Mouse (Mus musculus) ZHBTc4 (cell line): ENCODE data around the gene Ugt1a6b.
"Not testable (repeated sequence)": the region's sequence is repeated elsewhere in the genome, so short reads cannot be mapped to it uniquely, and the experiment has no call there.

Experiments used
- DNase-seq: peaks from one replicate; pipeline ENCODE4 v3.0.0-alpha.2; 2011; ENCODE audit warnings: low read depth, low spot score

Gene Ugt1a6b

DNA sequence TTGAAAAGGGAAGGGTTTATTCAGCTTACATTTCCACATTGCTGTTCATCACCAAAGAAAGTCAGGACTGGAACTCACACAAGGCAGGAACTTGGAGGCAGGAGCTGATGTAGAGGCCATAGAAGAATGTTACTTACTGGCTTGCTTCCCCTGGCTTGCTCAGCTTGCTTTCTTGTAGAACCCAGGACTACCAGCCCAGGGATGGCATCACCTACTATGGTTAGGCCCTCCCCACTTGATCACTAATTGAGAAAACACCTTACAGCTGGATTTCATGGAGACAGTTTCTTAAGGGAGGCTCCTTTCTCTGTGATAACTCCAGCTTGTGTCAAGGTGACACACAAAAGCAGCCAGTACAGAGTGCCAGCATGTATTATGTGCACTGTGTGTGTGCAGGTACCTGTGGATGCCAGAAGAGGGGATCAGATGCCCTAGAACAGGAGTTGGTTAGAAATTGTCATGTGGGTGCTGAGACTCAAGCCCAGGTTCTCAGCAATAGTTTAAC is 120.0 kb downstream of the Ugt1a6b start:
- DNase-seq, result not testable (repeated sequence)

DNA sequence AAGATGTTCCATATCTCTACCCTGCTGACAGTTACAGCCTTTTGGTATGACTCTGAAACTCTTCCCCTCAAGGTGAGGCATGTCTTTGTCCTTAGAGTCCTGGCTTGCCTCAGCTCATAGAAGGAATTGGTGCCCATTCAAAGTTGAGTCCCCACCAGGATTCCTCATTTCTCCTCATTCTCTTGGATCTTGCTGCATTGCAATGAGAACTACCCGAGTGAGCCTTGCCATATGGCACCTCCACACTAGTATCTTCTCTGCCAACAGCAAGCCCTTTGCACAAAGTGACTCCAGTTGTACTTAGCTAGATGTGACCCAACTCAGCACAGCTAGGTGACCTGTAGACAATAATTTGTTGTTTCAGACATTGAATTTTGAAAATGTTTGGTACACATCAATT is 120.5 kb downstream of the Ugt1a6b start:
- DNase-seq, result no peak

DNA sequence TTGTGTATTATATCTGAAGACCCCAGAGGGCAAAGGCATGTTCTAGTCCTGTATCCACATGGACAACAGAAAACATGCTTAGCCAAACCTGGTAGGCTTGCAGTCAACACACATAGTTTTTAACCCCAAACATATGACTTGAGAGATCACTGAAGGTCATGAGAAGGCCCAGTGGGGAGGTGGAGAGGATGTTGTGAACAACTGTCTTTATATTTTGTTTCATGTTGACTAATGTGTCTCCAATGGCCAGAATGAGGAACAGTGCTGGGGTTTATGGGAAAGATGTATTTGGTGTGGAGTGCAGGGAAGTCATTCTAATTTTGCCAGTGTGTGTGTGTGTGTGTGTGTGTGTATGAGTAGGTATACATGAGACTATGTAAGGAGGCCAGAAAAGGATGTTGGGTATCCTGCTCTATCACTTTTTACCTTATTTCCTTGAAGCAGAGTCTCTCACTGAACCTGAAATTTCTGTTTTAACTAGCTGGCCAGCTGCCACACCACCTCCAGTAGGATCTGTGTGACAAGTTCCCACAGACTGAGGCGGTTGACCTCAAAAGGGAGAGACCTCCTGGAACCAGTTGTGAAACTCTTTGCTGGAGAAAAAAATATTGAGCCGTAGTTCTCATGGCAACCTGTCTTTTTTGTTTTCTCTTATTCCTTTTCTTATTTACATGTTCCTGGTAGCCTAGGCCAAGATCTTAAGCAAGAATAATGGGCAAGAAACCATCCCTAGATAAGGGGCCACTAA is 121.2 kb downstream of the Ugt1a6b start:
- no peak for DNase-seq

DNA sequence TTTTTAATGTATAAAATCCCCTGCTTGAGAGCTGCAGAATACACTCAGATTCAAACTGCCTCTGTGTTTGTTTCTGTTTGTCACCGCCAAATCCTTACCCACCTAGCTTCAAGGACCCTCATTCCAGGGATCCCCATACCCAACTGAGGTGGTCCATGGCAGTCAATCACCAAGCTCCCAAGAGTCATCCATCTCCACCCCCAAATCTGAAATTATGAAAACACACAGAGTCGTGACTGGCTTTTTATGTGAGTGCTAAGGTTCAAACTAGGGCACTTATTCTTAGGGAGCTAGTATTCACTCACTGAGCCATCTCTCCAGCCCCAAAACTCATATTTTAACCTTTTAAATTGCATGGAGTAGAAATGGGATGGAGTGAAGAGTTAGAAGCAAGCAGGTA is 122.2 kb downstream of the Ugt1a6b start:
- not testable (repeated sequence) for DNase-seq

DNA sequence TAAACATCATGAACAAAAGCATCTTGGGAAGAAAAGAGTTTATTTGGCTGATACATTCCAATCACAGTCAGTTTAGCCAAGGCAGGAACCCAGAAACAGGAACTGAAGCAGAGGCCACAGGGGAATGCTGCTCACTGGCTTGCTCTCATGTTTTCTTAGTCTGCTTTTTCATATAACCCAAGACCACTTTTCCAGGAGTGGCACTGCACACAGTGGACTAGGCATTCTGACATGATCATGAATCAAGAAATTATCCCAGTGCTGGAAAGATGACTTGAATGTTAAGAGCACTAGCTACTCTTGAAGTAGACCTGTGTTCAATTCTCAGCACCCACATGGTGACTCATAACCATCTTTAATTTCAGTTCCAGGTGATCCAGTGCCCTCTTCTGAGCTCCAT is 122.7 kb downstream of the Ugt1a6b start:
- no peak for DNase-seq

DNA sequence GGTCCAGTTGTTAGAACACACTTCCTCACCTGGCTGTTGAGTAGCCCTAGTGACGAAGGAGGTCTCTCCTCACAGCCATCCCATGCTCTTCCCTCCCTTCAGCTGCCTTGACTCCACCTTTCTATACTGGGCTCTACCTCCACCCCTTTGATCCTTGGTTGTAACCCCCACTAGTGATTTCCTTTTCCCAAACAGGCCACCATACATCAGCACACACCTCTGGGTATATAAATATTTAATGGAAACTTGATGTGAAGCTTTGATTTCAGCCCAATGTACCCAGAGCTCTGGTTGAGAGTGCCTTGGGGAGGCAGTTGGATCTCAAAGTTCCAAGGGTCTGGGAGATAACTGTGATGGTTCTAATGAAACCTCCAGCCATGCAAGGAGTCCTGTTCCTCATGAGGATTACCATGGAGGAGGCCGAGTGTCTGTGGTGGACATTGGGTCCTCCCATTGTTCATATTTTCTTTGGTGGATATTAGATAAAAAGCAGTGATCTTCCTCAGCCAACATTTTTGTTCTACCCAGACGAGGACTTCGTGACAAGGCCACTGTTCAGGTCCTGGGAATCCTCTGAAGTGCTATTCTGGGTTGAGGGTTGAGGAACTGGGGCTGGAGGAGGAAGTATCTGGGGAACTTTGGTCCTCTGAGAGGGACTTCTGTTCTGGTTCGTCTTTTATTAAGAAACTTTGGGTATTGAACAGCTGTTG is 123.8 kb downstream of the Ugt1a6b start, which contains the start of gene Mroh2a:
Gene Mroh2a (plus strand): TSS at position 317 of the 710 bp plus-strand sequence.
- DNase-seq, result no peak

DNA sequence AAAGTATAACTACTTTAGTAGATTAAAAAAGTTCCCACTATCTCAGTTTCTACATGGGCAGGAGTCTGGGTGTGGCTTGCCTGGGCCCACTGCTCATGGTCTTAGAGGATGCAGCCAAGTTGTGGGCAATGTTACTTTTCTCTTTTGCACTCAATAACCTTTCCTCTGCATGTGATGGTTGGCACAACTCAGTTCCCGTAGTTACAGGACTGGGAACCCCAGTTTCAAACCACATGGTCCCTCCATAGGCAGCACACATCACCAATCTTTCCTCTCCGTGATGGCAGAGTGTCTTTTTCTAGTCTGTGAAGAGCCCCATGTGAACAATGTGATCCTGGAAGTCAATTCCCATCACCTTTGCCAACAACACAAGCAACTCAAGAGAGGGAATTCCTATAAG is 124.4 kb downstream of the Ugt1a6b start:
- DNase-seq, result no peak

DNA sequence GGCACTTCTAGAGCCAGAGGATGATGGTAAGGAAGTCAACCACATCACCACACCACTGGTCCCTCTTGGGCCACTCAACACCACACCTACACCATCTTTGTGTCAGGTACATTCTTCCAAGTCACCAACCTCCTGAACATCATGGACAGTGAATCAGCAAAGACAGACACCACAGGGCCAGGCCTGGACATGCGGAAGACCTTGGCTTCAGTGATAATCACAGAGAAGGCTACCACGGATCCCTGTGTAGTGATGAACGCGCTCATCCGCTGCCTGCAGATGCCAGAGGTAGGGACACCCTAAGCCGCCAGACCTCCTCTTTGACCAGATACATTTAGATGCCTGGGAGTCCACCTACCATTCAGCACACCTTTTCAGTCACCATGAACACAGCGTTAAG is 125.1 kb downstream of the Ugt1a6b start:
- DNase-seq, result no peak

DNA sequence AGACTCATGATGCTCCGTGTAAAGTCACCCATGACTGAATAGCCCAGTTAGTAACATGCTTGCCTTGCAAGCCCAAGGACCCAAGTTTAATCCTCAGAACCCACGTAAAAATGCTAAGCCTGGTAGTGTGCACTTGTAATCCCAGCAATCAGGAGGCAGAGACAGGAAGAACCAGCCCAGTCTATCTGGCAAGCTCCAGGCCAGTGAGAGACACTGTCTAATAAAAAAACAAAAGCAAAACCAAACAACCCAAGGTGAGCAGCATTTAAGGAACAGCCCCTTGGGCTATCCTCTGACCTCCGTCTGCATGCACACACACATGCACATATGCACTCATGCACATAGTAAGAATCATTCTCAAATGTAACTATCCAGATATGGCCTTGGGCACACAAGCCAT is 126.5 kb downstream of the Ugt1a6b start:
- no peak for DNase-seq

DNA sequence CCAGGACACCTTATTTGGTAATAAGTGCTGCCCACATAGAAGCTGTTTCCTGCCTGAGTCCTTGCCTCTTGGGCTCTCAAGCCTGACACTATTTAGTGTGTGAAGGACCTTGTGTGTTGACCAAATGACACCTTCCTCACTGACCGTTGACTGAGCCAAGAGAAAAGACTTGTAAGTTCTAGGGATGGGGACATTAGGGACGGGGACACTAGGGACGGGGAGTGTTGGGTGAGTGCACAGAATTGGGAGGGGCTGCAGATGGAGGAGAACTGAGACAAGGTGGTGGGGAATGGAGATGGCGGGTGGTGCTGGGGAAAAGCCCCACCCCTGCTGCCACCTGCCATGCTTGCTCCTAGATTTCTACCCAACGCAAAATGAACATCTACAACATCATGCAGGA is 126.9 kb downstream of the Ugt1a6b start:
- no peak for DNase-seq

DNA sequence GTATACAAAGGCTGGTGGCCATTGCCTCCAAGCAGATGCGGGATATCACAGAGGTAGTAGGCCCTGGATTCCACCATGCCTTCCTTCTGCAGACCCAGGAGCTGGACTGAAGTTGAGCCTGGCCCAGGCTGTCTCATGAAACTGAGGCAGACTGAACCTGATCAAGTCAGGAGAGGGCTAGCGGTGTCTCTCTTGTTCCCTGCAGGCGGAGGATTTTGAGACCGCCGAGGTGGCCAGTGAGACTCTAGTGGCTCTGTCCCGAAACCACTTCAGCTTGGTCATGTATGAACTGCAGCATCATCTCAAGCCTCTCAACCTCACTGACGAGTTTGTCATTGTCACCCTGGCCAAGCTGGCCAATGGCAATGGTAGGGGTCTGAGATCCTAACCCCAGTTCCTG is 127.4 kb downstream of the Ugt1a6b start:
- no peak for DNase-seq

DNA sequence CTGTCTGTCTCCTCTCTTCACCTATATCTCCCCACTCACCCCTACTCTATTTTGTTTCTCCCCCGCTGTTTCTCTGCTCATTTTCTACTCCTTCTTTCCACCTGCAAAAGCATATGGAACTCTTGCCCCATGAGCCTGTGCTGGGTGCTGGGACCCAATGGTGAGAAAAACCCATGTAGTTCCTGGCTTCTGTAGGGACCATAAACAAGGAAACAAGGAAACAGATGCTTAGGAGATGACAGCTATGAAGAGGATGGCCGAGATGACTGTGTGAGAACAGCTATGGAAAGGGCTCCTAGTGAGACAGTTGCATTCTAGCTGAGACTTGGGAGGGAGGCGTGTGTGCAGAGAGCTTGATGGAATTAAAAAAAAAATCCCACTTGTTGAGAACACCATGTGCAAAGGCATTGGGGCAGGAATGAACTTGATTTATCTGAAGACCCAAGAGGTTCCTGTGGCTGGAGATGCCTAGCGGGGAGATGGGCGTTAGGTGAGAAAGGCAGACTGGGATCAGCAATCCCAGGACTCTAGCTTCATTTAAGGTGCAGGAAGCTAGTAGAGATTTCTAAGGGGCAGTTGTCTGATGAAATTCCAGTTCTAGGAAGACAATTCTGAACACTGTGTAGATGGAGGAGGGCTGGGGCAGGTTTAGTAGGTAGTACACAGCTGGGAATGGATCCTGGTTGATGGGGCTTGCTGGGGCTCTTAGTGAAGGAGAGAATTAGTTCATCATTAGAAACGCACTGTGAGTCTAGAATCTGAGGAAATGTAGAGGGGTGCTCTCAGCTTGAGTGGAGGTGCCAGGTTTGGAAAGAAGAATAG is 128.1 kb downstream of the Ugt1a6b start:
- no peak for DNase-seq

DNA sequence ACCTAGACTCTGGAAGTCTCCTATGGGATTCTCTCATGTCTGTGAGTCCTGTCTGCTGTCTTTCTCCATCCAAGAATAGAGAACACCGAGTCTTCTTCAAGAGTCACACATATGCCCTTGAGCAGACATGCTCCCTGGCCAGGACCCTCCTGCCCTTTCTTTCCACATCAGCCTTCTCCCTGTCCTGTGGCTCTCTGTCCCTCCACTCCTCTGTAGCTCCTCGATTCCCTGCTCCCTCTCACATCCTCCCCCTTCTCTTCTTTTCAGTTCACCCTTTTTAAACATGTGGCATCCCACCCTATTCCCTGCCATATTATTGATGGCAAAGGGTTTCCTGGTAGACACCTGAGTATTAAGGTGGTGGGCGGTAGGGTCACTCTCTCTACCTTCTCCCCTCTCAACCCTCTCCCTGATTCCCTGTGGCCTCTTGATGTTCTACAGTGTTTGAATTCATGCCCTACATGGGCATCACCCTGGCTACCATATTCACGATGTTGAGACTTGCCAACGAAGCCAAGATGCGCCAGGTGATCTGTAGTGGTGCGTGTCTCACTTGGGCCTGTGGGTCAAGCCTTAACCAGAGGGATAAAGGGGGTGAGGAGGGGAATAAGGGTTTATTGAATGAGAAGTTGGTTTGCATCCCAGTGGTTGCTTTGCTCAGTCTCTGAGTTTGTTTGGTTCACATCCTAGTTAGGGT is 128.9 kb downstream of the Ugt1a6b start:
- no peak for DNase-seq

DNA sequence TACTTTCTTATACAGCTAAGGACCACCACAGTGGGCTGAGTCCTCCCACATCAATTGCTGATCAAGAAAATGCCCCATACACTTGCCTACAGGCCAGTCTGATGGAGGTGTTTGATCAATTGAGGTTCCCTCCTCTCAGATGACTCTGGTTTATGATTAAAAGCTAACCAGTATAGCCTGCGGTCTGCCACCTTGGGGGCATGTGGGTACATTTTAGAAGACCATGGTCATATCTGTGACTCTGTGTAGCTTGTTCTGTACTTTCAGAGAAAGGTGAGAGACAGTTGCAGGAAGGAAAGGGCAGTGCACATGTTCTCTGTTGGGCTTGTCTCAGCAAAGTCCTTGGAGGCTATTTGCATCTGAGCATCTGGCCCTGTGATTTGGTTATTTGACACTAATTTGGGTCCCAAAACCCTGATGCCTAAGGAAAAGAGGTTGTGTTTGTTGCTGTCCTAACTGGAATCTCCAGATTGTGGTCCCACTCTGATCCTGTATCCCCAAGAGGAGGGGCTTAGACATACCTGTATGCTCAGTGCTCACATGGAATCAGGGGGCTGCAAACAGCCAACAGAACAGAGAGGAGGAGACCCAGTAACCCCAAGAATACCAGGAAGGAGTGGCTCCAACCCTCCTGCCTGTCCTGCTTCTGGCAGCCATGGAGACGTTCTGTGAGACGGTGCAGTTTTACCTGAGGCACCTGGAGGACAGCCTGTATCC is 129.8 kb downstream of the Ugt1a6b start:
- no peak for DNase-seq

DNA sequence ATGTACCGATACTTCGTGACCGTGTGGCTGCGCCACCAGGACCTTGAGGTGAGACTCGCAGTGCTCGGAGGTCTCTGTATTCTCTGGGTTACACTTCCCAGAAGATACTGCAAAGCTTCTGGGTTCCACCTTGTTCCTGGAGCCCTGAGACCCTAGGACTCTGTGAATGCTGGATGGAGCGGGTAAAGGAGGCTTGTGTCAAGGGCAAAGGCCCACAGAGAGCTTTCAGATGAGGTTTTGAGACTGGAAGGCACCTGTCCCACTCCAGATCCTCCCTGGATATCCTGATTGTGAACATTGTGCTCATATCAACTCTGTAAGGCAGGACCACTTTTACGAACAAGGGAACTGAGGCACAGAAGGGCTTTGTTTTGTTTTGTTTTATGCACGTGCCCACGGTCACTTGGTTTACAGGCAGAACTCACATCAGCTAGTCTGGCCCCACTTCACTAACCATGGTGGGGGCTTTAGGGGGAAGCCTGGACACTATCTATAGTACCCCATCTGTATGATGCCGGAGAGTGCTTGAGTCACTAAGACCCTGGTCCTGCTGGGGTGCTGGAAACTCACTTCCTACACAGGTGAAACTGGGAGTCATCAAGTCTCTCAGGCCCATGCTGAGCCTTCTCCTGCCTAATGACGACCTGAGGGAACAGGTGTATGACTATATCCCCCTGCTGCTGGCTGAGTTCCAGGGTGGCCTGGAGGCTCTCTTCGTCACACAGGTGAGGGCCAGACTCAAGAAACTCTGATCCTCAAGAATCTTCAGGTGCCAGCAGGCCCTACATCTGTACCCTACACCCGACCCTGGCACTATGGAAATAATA is 130.6 kb downstream of the Ugt1a6b start:
- no peak for DNase-seq

DNA sequence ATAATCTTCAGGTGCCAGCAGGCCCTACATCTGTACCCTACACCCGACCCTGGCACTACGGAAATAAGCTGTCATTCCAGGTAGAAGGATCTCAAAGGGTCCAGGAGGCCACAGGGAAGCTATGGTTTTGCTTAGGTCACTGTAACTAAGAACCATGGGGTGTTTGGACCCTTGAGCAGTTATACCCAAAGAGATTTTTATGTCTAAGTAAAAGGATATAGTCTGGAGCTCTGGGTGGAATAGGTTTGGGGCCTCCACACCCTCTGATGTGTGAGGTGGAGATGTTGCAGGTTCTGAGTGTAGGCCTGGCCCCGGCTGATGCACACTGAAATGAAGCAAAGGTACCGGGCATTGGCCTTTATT is 131.2 kb downstream of the Ugt1a6b start:
- DNase-seq, result no peak

DNA sequence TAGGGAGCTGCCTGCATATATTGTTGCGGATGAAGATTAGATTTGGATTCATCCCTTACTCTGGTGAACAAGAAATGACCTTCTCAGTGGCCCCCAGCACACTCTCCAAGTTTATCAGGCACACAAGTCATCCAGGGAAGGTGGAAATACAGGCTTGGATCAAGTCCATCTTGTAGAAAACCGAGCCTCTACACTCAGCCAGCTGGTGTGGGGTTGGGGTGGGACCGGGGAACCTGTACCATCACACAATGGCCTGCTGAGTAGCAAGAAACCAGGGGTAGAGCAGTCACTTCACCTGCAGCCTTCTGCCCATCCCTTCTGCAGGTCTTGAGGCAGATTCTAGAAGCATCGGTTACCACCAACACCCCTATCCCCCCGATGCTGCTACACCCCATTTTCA is 131.6 kb downstream of the Ugt1a6b start:
- DNase-seq, result no peak

DNA sequence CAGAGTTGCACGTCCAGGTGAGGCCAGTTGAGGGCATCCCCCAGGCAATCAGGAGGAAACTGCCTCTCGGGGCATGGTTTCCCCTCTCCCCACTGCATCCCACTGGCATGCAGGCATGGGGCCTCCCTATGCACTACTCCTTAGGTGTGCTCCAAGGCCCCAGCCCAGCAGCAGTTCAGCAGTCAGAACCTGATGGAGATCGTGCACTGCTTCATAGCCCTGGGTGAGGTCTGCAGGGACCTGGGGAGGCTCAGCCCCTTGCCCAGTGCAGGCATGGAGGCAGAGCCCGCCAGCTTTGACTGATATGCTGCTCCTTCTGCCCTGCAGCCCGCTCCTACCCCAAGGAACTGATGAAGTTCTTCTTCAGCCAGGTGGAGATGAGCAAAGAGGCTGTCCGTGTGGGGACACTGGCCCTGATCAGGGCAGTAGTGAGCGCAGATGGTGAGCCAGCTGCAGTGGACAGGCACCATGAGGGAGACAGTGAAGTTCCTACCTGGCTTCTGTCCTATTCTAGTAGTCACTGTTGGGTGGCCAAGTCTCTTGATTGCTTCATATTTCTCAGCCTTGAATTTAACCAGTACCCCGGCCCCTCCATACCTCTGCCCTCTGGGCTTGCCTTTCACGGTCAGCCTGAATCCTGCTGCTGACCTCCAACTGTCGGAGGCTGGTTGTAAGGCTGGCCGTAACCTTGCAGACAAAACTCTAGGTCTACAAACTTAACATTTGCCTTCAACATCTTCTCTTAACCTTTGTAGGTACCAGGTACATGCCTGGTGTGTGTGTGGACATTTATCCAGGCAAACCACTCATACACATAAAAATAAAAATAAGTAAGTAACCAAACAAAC is 132.2 kb downstream of the Ugt1a6b start:
- DNase-seq, result no peak

DNA sequence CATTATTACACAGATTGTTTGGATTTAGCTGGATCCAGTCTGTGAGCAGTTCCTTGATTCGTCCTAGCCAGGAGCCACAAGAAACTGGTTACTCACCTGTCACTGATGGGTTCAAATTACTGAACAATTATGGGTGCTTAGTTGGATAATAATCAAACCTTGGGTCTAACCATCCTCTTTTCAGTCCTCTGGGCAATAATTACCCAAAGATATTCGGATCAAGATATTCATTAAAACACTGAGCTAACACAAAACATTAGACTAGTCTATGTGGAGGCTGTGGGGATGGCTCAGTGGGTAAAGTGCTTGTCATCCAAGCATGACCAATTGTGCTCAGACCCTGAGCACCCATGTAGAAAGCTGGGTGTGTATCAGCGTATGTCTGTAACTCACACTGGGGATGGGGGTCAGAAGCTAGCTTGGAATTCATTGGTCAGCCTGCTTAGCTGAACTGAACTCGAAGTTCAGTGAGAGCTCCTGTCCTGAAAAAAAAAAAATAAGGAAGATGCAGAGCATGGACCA is 132.9 kb downstream of the Ugt1a6b start:
- DNase-seq, result no peak
